Mouse (Mus musculus): ENCODE data around the gene Arhgap8. TPM values are rescaled to one million over a fixed set of nuclear protein-coding genes. Genes with fewer than 3 reads are reported as not detected.

Arhgap8 gene
- not detected for polyA plus RNA-seq (2017; shearing (Covaris generic))

- no peak for ATAC-seq
Observed at GRCm38 (mm10) chr15:84719791-84720190, at the start of gene Arhgap8. Arhgap8 (plus strand) TSS chr15:84720052.

- ATAC-seq: no peak
Observed at GRCm38 (mm10) chr15:84670657-84671055, 49.2 kb upstream of the Arhgap8 start.

- no peak for ATAC-seq
Observed at GRCm38 (mm10) chr15:84671401-84672307, 48.2 kb upstream of the Arhgap8 start.

- ATAC-seq: no peak
Observed at GRCm38 (mm10) chr15:84672308-84672615, 47.6 kb upstream of the Arhgap8 start.

- ATAC-seq: no peak
Observed at GRCm38 (mm10) chr15:84672616-84673015, 47.2 kb upstream of the Arhgap8 start.

- no peak for ATAC-seq
Observed at GRCm38 (mm10) chr15:84674329-84675067, 45.4 kb upstream of the Arhgap8 start.

- no peak for ATAC-seq
Observed at GRCm38 (mm10) chr15:84675317-84675716, 44.5 kb upstream of the Arhgap8 start.

GRCm38 (mm10) chr15:84677943-84678342 is 41.9 kb upstream of the Arhgap8 start:
- no peak for ATAC-seq

GRCm38 (mm10) chr15:84679090-84679489 is 40.8 kb upstream of the Arhgap8 start:
- ATAC-seq: no peak

GRCm38 (mm10) chr15:84679794-84680193 is 40.1 kb upstream of the Arhgap8 start:
- ATAC-seq: no peak

- no peak for ATAC-seq
Observed at GRCm38 (mm10) chr15:84680545-84681454, 39.1 kb upstream of the Arhgap8 start.

- no peak for ATAC-seq
Observed at GRCm38 (mm10) chr15:84681455-84682193, 38.2 kb upstream of the Arhgap8 start.

GRCm38 (mm10) chr15:84682206-84682605 is 37.6 kb upstream of the Arhgap8 start:
- no peak for ATAC-seq

- no peak for ATAC-seq
Observed at GRCm38 (mm10) chr15:84682821-84683220, 37.0 kb upstream of the Arhgap8 start.

GRCm38 (mm10) chr15:84684520-84684919 is 35.3 kb upstream of the Arhgap8 start:
- no peak for ATAC-seq

GRCm38 (mm10) chr15:84685417-84685816 is 34.4 kb upstream of the Arhgap8 start:
- ATAC-seq: no peak

GRCm38 (mm10) chr15:84687904-84688303 is 31.9 kb upstream of the Arhgap8 start:
- ATAC-seq: no peak

GRCm38 (mm10) chr15:84689356-84689755 is 30.5 kb upstream of the Arhgap8 start:
- ATAC-seq: no peak

- no peak for ATAC-seq
Observed at GRCm38 (mm10) chr15:84691513-84691912, 28.3 kb upstream of the Arhgap8 start.

- ATAC-seq: no peak
Observed at GRCm38 (mm10) chr15:84692645-84693044, 27.2 kb upstream of the Arhgap8 start.

- ATAC-seq: no peak
Observed at GRCm38 (mm10) chr15:84696021-84696420, 23.8 kb upstream of the Arhgap8 start.

- no peak for ATAC-seq
Observed at GRCm38 (mm10) chr15:84697611-84698011, 22.2 kb upstream of the Arhgap8 start.

Measured in activated CD4-positive, CD25-positive, alpha-beta regulatory T cell, adult 4 months (primary cell).